ENCODE assay signal across 10 mouse cellular contexts in the genomic region with DNA sequence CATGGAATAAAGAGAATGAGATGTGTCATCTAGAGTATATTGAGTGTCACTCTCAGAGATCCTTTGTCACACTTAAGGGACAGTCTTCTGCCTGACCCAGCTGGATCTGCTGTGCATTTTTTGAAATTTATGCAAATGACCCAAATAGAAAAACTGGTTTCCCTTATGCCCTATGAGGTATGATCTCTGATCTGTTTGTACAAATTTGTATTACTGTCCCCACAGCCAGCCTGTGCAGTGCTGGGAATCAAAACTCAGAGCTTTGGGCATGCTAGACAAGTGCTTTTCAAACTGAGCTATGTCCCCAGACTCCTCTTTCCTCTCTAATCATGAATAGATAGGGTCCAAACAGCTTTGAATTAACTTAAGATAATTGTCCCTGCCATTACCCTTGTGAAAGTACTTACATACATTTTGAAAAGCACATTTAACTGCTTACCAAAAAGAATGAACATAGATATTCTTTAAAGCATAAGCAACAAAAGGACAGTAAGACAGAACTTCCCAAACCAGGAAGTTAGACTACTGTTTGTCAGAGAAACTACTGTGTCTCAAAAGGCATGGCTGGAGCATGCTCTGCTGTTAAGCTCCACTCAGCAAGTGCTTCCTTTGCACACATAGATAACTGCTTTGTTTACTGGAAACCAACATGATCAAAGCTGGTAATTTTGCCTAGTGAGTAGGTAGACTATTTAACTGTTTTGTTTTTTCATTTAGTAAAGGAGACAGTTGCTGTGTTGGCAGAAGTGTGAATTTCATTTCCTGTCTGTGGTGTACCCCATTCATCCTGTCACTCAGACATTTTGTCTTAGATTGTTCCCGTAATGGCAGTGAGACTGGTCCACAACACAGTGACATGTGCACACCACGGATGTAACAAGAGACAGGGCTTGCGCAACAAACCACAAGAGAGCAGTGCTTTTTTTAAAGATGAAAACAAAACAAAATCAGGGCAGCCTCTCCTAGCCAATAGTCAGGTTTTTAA.
DNase-seq lines count a peak whose midpoint lies in the region; TF ChIP-seq lines count a peak whose summit lies in the region.
"Had no signal": no experiment of that assay in that cellular context is flagged by ENCODE, and none has a peak within 500 bp of the region (broad histone marks: within the 10 kb centered on the region; RNA-seq: fewer than 3 reads in every experiment).

No protein-coding gene starts in this region.

- intact Hi-C loops in heart, postnatal 14 days (cut with DNase I) = no loop called here

- TF ChIP-seq CTCF in lung, adult 2 months (IDR thresholded peaks at IDR 0.05; ENCODE audit: insufficient read depth, low read length) = no peak

- peak; percentile 73 to 82 for DNase-seq in lung, adult 18-20 months
- no peak for DNase-seq in lung, adult 2 months
- DNase-seq in adrenal gland, postnatal 14 days = peak; percentile 46
- peak; percentile 29 to 45 for DNase-seq in heart, postnatal 14 days
- DNase-seq in lung, postnatal 36 days = peak; percentile 90
- no peak for DNase-seq in embryo, embryonic 10 days (ENCODE audit: low spot score)
- no peak for DNase-seq in cerebellum, adult 18-20 months
- DNase-seq in urinary bladder, adult 2 months (ENCODE audit: low spot score) = no peak

- TF ChIP-seq POLR2A in lung, adult 2 months (IDR thresholded peaks at IDR 0.05; ENCODE audit: borderline replicate concordance, extremely low read depth, low read depth, low read length) = no peak

- no peak overlapping the region for H3K4me3 ChIP-seq in lung, adult 2 months (replicated peaks; ENCODE audit: extremely low read depth, low read depth, low read length)
- H3K4me3 ChIP-seq: embryonic facial prominence, embryonic 13.5 days; neural tube, embryonic 12.5 days had no signal

- WGBS in lung, adult 2 months = 14% methylated on average over 3 of the region's 3 CpGs

- peaks cover 36% of the 10 kb centered on the region for H3K4me1 ChIP-seq in lung, adult 2 months (ENCODE audit: control insufficient read depth, insufficient read depth, low read length)
- H3K4me1 ChIP-seq: embryonic facial prominence, embryonic 13.5 days; neural tube, embryonic 12.5 days had no signal

Comparison
In these comparisons a context has a peak if more than half of its experiments do, and no peak if none do; other contexts are left out.
1. DNase-seq: peak in lung, adult 18-20 months (2 of 2), adrenal gland, postnatal 14 days (single experiment), heart, postnatal 14 days (2 of 2) and lung, postnatal 36 days (single experiment); none in lung, adult 2 months (single experiment), embryo, embryonic 10 days (single experiment), cerebellum, adult 18-20 months (0 of 2) and urinary bladder, adult 2 months (single experiment).